Mouse (Mus musculus) activated CD4-positive, CD25-positive, alpha-beta regulatory T cell (primary cell): ENCODE data around the gene Olfr691. TPM values are rescaled to one million over a fixed set of nuclear protein-coding genes. Genes with fewer than 3 reads are reported as not detected.

Experiments used
- polyA plus RNA-seq, 2 experiments: library from polyadenylated mRNA; unstranded; fragments of 100-300 nt; shearing (Covaris generic); gene quantifications; one replicate each; pipeline ENCODE4 v1.2.1; 2017

Gene Olfr691
- not detected for polyA plus RNA-seq

GRCm38 (mm10) chr7:105342170-105342569 lies at the start of gene Olfr691:
TSS of gene Olfr691 (minus strand) at chr7:105342270.

GRCm38 (mm10) chr7:105374866-105375265 lies 32.8 kb upstream of the Olfr691 start, which contains the start of gene Gm5901:
TSS of gene Gm5901 (plus strand) at chr7:105375038.

DNA sequence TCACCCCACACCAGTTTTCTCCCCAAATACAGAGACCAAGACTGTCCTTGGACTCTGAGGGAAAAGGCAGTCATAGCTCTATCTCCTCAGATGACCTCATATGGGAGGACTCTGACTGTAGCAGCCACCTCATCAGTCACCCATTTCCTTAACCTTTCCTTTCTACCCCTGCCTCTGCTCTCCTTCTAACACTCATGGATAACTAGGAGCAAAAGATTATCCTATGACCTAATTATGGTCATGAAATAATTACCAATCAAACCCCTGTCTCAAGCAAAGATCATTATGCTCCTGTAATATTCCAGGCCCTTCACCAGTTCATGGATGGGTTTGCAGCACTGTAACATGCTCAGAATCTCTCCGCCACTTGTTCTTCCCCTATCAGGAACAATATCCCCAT lies 25.9 kb upstream of the Olfr691 start, which contains the start of gene Olfr692:
Olfr692 (plus strand) TSS at position 301 of the 400 bp plus-strand sequence.

DNA sequence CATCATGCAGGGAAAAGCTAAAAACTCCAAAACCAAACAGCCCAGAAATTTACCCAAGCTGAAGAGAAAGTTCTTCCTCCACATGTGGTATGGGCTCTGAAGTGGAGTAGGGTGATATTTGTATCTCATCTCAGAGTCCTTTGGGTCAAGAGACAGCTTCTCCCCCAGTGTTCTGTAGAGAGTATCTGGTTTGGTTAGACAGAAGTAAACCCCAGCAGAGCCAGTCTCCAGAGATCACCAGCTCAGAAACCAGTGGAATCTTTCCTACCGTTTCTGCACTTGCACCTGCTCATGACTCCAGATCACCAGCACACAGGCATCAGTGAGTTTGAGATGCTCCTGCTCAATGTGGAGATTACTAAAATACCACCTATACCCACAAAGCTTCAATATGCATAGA lies 8.1 kb downstream of the Olfr691 start, which contains the start of gene Olfr690:
Olfr690 (minus strand) TSS at position 101 of the 400 bp plus-strand sequence.

DNA sequence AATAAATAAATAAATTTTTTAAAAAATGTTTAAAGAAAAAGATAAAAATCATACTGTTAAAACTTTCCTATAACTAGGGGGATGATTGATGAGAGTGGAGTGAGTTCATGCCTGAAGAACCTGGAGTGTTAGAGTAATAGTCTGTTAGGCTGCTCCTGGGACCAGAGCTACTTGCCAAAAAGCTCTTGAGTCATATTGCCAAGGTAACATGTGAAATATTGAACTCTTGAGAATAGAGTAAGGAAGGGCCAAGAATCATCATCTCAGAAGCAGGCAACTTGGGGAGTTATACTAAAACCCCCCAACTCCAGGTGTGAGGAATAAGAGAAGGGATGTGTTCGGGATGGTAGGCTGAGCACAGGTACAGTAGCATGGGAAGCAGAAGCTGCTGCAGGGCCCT lies 31.2 kb downstream of the Olfr691 start, which contains the start of gene Olfr689:
Olfr689 (plus strand) TSS at position 301 of the 400 bp plus-strand sequence.

GRCm38 (mm10) chr7:105287795-105288194 lies 54.3 kb downstream of the Olfr691 start, which contains the start of gene Olfr688:
TSS of gene Olfr688 (plus strand) at chr7:105288095.

Other genes starting within 250 kb of the Olfr691 start
- gene Olfr680-ps1, start 249.5 kb downstream of the Olfr691 start, polyA plus RNA-seq: not detected
- under 1 TPM in 1 of 2 experiments, not detected in 1; 0.05 TPM for gene Olfr681, start 225.4 kb downstream of the Olfr691 start, polyA plus RNA-seq
- not detected for gene Olfr683, start 195.3 kb downstream of the Olfr691 start, polyA plus RNA-seq
- not detected for gene Olfr684, start 178.6 kb downstream of the Olfr691 start, polyA plus RNA-seq
- not detected for gene Olfr685, start 156.3 kb downstream of the Olfr691 start, polyA plus RNA-seq
- gene Olfr686, start 134.8 kb downstream of the Olfr691 start, polyA plus RNA-seq: not detected
- gene Olfr688, start 54.2 kb downstream of the Olfr691 start, polyA plus RNA-seq: not detected
- under 1 TPM in 1 of 2 experiments, not detected in 1; 0.02 TPM for gene Olfr689, start 31.1 kb downstream of the Olfr691 start, polyA plus RNA-seq
- under 1 TPM in 1 of 2 experiments, not detected in 1; 0.09 TPM for gene Olfr690, start 8.2 kb downstream of the Olfr691 start, polyA plus RNA-seq
- not detected for gene Olfr692, start 26.0 kb upstream of the Olfr691 start, polyA plus RNA-seq
- gene Gm5901, start 32.8 kb upstream of the Olfr691 start, polyA plus RNA-seq: not detected
- 10 to 100 TPM; 18.2 to 23.4 TPM for gene Fam160a2, start 57.8 kb upstream of the Olfr691 start, polyA plus RNA-seq
- gene Cnga4, start 62.3 kb upstream of the Olfr691 start, polyA plus RNA-seq: not detected
- gene Cckbr, start 83.5 kb upstream of the Olfr691 start, polyA plus RNA-seq: not detected
- gene Cavin3, start 140.0 kb upstream of the Olfr691 start, polyA plus RNA-seq: under 1 TPM in 1 of 2 experiments, not detected in 1; 0.31 TPM
- 10 to 100 TPM; 31.7 to 63.8 TPM for gene Smpd1, start 212.1 kb upstream of the Olfr691 start, polyA plus RNA-seq
- 1 to 10 TPM; 1.8 to 10.0 TPM for gene Apbb1, start 239.4 kb upstream of the Olfr691 start, polyA plus RNA-seq